Comparison of ENCODE assay signal across 20 mouse cellular contexts in the genomic region with DNA sequence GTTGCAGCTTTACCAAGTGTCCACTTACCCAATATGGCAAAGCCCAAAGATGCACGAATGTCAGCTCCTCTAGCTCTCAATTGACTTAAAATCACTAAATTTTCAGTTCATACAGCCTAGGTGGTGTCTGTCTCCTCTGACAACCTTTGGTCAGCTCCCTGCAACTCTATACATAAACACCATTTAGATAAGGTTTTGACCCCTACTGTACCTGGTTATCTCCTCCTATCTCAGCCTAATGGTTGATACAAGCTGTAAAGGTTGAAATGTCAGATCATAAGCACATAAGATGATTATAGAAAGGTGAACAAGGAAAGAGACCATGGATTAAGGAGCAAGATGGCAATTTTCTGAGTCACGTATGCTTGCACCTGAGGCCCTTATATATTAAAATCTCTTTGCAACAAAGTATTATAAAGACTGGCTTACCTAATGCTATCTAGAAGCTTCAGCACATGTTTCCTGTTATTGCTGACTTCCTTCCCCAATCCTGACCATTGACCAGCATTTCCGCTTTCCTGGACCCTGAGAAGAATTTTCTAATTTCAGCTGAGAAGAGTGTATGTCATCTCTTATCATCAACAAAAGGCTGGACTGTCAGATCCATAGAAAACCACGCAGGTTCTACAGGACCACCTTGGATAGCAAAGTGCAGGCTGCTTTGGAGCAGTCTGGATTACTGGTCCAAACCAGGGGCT. TPM values are rescaled to one million over a fixed set of nuclear protein-coding genes. Genes with fewer than 3 reads are reported as not detected.
DNase-seq lines count a peak whose midpoint lies in the region; ATAC-seq and TF ChIP-seq lines count a peak whose summit lies in the region.
"Had no signal": no experiment of that assay in that cellular context is flagged by ENCODE, and none has a peak within 500 bp of the region (broad histone marks: within the 10 kb centered on the region; RNA-seq: fewer than 3 reads in every experiment).

No protein-coding gene starts in this region.

- no peaks in the 10 kb centered on the region for H3K9me3 ChIP-seq in kidney, postnatal 0 days (replicated peaks; ENCODE audit: low read length)
- H3K9me3 ChIP-seq: midbrain, embryonic 13.5 days had no signal

- no peaks in the 10 kb centered on the region for H3K27me3 ChIP-seq in kidney, postnatal 0 days (ENCODE audit: insufficient read depth, low read length)
- H3K27me3 ChIP-seq: midbrain, embryonic 13.5 days had no signal

- 0 out of 2 replicates have a peak overlapping the region, but pooled peaks have one; percentile 13 for H3K27ac ChIP-seq in kidney, postnatal 0 days
- H3K27ac ChIP-seq: midbrain, embryonic 13.5 days had no signal

- no peak overlapping the region for H3K4me3 ChIP-seq in kidney, postnatal 0 days (replicated peaks; ENCODE audit: low read depth, low read length)
- H3K4me3 ChIP-seq: midbrain, embryonic 13.5 days had no signal

- no peak overlapping the region for H3K9ac ChIP-seq in kidney, postnatal 0 days (ENCODE audit: low read depth, low read length)
- H3K9ac ChIP-seq: forebrain, postnatal 0 days; midbrain, embryonic 13.5 days had no signal

- peak; percentile 94 for DNase-seq in heart, adult 11 months
- no peak for DNase-seq in heart, postnatal 10 days
- peak; percentile 44 for DNase-seq in kidney, postnatal 0 days (ENCODE audit: low spot score)
- DNase-seq in kidney, postnatal 36 days, result no peak
- no peak for DNase-seq in frontal cortex, postnatal 36 days (ENCODE audit: low spot score in 2 of 2)
- no peak for DNase-seq in T-cell, adult 2 months (ENCODE audit: low spot score)
- DNase-seq: adrenal gland, adult 2 months; cerebellum, adult 9-10 months; embryo, embryonic 11 days; forebrain, postnatal 0 days; gastrocnemius, postnatal 25 days; left cerebral cortex, postnatal 4 days; spleen, adult 18-20 months; thymus, postnatal 4 days had no signal

- H3K4me2 ChIP-seq in kidney, postnatal 0 days (ENCODE audit: low read length), result no peak overlapping the region
- H3K4me2 ChIP-seq: midbrain, embryonic 13.5 days had no signal

- TF ChIP-seq CTCF in kidney, postnatal 0 days (IDR thresholded peaks at IDR 0.05; ENCODE audit: low read depth), result no peak

- intact Hi-C loops in heart, postnatal 10 days (cut with DNase I), result no loop called here

- WGBS in kidney, postnatal 0 days, result 77% methylated on average over 4 of the region's 4 CpGs

- ATAC-seq in kidney, postnatal 0 days (replicated peaks; ENCODE audit: low FRiP score, low read depth), result no peak
- ATAC-seq in hematopoietic stem cell, adult 5-6 weeks (replicated peaks in 1 of 2; ENCODE audit: insufficient read depth in 1 of 2, low FRiP score in 2 of 2, low TSS enrichment in 1 of 2, low read depth in 1 of 2, poor library complexity in 2 of 2, severe bottlenecking in 2 of 2), result peak; percentile 62 to 69; a peak in 3 of 4 replicates
- ATAC-seq in megakaryocyte progenitor cell, adult 5-6 weeks (replicated peaks; ENCODE audit: poor library complexity), result peak; percentile 85
- ATAC-seq: forebrain, postnatal 0 days; midbrain, embryonic 13.5 days had no signal

- no peaks in the 10 kb centered on the region for H3K36me3 ChIP-seq in kidney, postnatal 0 days (ENCODE audit: insufficient read depth, low read length)
- H3K36me3 ChIP-seq: midbrain, embryonic 13.5 days had no signal

- no peaks in the 10 kb centered on the region for H3K4me1 ChIP-seq in kidney, postnatal 0 days (replicated peaks; ENCODE audit: insufficient read depth, low read length)
- H3K4me1 ChIP-seq: midbrain, embryonic 13.5 days had no signal

RNA-seq across cellular contexts. Expression of a gene that starts 2.3 kb away (rescaled TPM):
- total RNA-seq in heart, postnatal 10 days (2021), result not detected
- 0.06 TPM in 1 of 2 replicates, not detected in the other for polyA plus RNA-seq in kidney, postnatal 0 days (2015; fragmentation: Nextera tagmentation; extraction: Ambion mirVana)
- total RNA-seq in hematopoietic stem cell, adult 5-6 weeks (2017), result not detected in 2 replicates
- total RNA-seq in megakaryocyte progenitor cell, adult 5-6 weeks (2015), result not detected in 2 replicates
- total RNA-seq in megakaryocyte progenitor cell, adult 5-6 weeks (2017), result 0.14 TPM in 1 of 2 replicates, not detected in the other
- total RNA-seq: adrenal gland, adult 2 months; forebrain, postnatal 0 days; layer of hippocampus, postnatal 10 days; left cerebral cortex, postnatal 4 days had no signal
- polyA plus RNA-seq: adrenal gland, adult 2 months; forebrain, postnatal 0 days; hindbrain, embryonic 11.5 days; midbrain, embryonic 13.5 days; testis, adult 2 months had no signal

RNA-seq across cellular contexts. Expression of a gene that starts 57.3 kb away (rescaled TPM):
- total RNA-seq in heart, postnatal 10 days (2021), result not detected
- polyA plus RNA-seq in kidney, postnatal 0 days (2015; fragmentation: Nextera tagmentation; extraction: Ambion mirVana), result 0.19 and 0.45 TPM in 2 replicates
- total RNA-seq in hematopoietic stem cell, adult 5-6 weeks (2017), result 0.15 and 8.1 TPM in 2 replicates
- 32.0 and 35.4 TPM in 2 replicates for total RNA-seq in megakaryocyte progenitor cell, adult 5-6 weeks (2015)
- 16.3 and 23.6 TPM in 2 replicates for total RNA-seq in megakaryocyte progenitor cell, adult 5-6 weeks (2017)
- total RNA-seq: gastrocnemius, postnatal 25 days; layer of hippocampus, postnatal 10 days had no signal
- polyA plus RNA-seq: adrenal gland, adult 2 months; hindbrain, embryonic 11.5 days; testis, adult 2 months had no signal

Comparison
In these comparisons a context has a peak if more than half of its experiments do, and no peak if none do; other contexts are left out.
1. DNase-seq: peak in heart, adult 11 months (single experiment) and kidney, postnatal 0 days (single experiment); none in heart, postnatal 10 days (0 of 2), kidney, postnatal 36 days (0 of 2), frontal cortex, postnatal 36 days (0 of 2) and T-cell, adult 2 months (single experiment).